Mouse (Mus musculus) left cerebral cortex, postnatal 36 days (tissue): Measurements from ENCODE around the gene Slc7a6os. TPM values are rescaled to one million over a fixed set of nuclear protein-coding genes. Genes with fewer than 3 reads are reported as not detected.
"Not testable (repeated sequence)": the region's sequence is repeated elsewhere in the genome, so short reads cannot be mapped to it uniquely, and the experiment has no call there.

Source experiments
- DNase-seq, 2 experiments: peaks; one replicate each; pipeline ENCODE4 v3.0.0; 2021 to 2022; ENCODE audit warnings: low spot score in 2 of 2, mixed read lengths in 1 of 2
- intact Hi-C: fragments of 180-260 bp; cut with DNase I; formaldehyde crosslinking; loops from one replicate; pipeline ENCODE4 v1.15.1; 2025
- total RNA-seq, 2 experiments: library from RNA; stranded (reverse); gene quantifications; 2 replicates each; pipeline ENCODE4 v1.2.3; 2021

Gene Slc7a6os
- 10 to 100 TPM; 26.1 to 29.4 TPM for total RNA-seq

- intact Hi-C loops, result loop anchor here (2.0 to 5.0 kb wide), 2 partner anchors 44 to 126 kb away; partner anchors contain the start of genes Slc7a6 and Smpd3
- DNase-seq, result peak; percentile 98
Measured at GRCm38 (mm10) chr8:106210821-106211345, at the start of gene Slc7a6os, which contains the start of gene Prmt7. Gene Slc7a6os, minus strand, starts transcription at chr8:106210935. Gene Prmt7, plus strand, starts transcription at chr8:106210936.

GRCm38 (mm10) chr8:106259579-106260255 lies 49.0 kb upstream of the Slc7a6os start:
- DNase-seq, result no peak
- intact Hi-C loops, result loop anchor here (10.0 kb wide), 1 partner anchor 145 kb away; no protein-coding TSS in a partner anchor

GRCm38 (mm10) chr8:106258169-106258568 lies 47.4 kb upstream of the Slc7a6os start:
- DNase-seq, result no peak
- intact Hi-C loops, result no loop called here

DNA sequence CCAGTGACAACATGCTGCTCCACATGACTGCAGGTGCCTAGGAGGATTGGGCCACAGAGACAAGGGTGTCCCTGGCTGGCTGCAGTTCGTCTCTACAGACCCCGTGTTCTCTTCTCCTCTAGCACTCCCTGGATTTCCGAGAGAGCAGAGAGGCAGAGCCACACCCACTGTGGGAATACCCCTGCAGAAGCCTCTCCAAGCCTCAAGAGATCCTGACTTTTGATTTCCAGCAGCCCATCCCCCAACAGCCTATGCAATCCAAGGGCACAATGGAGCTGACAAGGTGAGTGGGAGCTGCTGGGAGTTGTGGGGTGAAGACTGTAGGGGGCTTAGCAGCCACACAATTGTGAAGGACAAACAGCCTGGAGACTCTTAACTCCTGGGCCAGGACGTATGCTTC lies 39.5 kb upstream of the Slc7a6os start:
- intact Hi-C loops, result no loop called here
- DNase-seq, result no peak

GRCm38 (mm10) chr8:106237106-106237505 lies 26.4 kb upstream of the Slc7a6os start:
- intact Hi-C loops, result no loop called here
- no peak for DNase-seq

DNA sequence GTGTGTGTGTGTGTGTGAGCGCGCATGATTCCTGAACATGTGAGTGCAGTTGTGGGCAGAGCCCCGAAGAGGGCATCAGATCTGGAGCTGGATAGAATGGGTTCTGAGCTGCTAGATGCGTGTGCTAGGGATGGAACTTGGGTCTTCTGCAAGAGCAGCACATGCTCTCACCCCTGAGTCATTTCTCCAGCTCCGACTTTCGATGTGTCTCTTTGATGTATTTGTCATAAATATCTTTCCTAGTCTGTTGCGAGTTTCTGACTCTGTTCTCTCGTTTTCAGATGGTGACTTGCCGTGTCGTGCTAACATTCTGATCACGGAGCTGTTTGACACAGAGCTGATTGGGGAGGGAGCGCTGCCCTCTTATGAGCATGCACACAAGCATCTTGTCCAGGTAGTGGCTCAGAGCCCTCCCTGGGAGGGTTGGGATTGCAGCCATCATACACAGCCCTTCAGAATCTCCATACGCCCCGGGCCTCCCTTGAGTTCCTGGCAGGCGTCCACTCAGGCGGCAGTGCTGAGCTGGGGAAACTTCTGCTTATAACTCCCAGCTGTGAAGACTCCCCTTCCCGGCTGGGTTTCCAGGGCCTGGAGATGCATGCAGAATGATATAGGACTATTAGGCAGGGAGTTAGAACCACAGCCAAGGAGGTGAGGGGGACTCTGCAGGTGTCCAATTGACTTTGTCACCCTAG lies 24.0 kb upstream of the Slc7a6os start:
- DNase-seq, result no peak
- intact Hi-C loops, result no loop called here

DNA sequence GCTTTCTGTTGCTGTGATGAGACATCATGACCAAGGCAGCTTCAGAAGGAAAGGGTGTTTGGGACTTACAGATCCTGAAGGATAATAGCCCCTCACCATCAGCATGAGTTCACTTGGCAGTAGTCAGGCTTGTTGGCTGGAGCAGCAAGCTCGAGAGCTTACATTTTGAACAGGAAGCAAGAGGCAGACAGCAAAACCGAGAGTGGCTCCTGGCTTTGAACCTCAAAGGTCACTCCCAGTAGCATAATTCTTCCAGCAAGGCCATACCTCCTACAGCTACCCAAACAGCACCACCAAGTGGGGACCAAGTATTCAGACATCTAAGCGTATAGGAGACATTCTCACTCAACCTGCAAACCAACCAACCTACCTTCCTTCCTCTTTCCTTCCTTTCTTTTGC lies 22.0 kb upstream of the Slc7a6os start:
- intact Hi-C loops, result no loop called here

DNA sequence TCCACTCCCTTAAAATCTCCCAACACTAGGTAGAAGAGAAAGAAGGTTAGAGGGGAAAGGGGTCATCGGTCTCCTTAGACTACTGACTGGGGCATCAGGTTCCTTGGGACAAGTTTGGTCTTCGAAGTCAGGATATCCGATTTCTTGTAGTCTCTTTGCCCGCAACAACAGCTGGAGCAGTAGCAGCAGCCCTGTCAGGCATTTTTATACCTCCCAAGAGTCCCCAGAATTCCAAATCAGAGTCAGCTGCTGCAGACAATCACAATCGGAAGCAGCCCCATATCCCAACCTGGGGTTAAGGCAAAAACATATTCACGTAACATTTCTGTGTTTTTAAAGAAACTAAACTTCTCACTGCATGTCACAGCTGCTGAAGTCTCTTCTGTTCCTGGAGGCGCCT lies 20.8 kb upstream of the Slc7a6os start:
- intact Hi-C loops, result no loop called here
- DNase-seq, result no peak

More for the DNA sequence above, 22.0 kb upstream of the Slc7a6os start:
- no peak for DNase-seq

GRCm38 (mm10) chr8:106226589-106226988 lies 15.9 kb upstream of the Slc7a6os start:
- DNase-seq, result peak; percentile 33 to 34
- intact Hi-C loops, result loop anchor here (5.0 kb wide), 1 partner anchor 84 kb away; no protein-coding TSS in a partner anchor

- no peak for DNase-seq
- intact Hi-C loops, result no loop called here
Measured at GRCm38 (mm10) chr8:106219620-106220019, 8.9 kb upstream of the Slc7a6os start.

GRCm38 (mm10) chr8:106213959-106214358 lies 3.2 kb upstream of the Slc7a6os start:
- intact Hi-C loops, result loop anchor here (5.0 kb wide), 1 partner anchor 47 kb away; the partner anchor contains the start of gene Slc7a6

DNA sequence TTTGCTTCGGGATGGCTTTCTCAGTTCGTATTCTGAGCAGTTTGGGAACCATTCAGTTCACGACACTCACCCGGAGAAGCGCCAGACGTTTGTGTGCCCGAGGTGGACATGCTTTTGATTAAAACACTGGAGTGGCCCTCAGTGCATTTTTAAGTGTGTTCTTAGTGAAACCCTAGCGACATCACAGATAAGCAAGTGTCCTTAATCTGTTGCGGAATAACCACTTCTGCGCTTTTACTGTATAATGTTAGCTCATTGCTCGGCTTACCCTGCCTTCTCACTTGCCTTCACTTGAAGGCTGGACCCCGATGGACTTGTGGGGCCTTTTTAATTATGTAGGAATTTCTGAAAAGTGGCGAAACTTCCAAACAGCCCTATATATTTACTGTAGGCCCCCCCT lies 686 bp upstream of the Slc7a6os start:
- DNase-seq, result no peak
- intact Hi-C loops, result loop anchor here (2.0 to 5.0 kb wide), 2 partner anchors 44 to 125 kb away; partner anchors contain the start of genes Slc7a6 and Smpd3

More at GRCm38 (mm10) chr8:106213959-106214358, 3.2 kb upstream of the Slc7a6os start:
- DNase-seq, result no peak

DNA sequence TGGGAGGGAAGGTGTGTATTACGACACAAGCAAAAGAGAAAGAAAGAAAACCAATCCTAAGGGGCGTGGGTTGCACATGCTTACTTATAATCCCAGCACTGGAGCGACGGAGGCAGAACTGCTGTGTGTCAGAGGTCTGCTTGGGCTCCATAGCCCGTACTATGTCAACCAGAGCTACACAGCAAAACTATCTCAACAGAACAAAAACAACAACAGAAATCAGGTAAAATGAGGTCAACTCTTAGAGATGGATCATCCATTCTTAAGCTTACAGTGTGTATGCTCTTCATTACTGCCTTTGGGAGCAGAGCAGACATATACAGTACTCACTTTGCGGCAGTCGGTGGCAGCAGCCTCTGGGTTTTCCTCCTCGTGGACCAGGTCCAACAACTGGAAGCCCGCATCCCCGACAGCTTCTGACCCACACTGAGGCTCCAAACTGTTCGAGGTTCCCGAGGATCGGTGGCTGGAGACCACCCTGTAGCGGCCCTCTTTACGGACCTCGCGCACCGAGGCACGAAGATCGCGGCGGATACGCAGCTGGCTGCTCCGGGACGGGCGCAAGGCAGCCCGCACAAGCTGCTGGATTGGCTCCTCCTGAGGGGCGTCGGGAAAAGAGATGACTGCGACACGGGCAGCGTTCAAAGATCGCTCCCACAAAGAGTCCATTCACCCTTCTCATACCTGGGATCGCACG lies 552 bp downstream of the Slc7a6os start:
- no peak for DNase-seq
- intact Hi-C loops, result loop anchor here (2.0 to 5.0 kb wide), 2 partner anchors 43 to 127 kb away; partner anchors contain the start of genes Slc7a6 and Smpd3

- DNase-seq, intact Hi-C loops: not testable (repeated sequence)
Measured at GRCm38 (mm10) chr8:106199596-106199995, 11.1 kb downstream of the Slc7a6os start.

DNA sequence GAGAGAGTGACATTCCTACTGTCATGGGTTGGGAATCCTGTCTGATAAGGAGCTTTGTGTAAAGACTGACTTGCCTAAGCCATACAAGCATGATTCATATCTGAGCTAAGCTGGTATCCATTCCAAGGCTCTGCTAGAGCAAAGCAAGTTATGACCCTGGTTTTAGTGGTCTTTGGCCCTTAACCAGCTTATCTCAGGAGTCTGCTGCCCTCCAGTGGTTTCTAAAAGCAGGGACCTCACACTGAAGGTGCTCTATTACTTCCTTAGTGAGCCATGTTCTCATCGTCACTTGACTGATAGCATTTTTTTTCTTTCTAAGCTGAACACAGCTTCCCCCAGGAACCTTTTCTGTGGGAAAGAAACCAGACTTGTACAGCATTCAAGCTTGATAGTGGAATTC lies 12.0 kb downstream of the Slc7a6os start:
- intact Hi-C loops, result no loop called here
- DNase-seq, result no peak

DNA sequence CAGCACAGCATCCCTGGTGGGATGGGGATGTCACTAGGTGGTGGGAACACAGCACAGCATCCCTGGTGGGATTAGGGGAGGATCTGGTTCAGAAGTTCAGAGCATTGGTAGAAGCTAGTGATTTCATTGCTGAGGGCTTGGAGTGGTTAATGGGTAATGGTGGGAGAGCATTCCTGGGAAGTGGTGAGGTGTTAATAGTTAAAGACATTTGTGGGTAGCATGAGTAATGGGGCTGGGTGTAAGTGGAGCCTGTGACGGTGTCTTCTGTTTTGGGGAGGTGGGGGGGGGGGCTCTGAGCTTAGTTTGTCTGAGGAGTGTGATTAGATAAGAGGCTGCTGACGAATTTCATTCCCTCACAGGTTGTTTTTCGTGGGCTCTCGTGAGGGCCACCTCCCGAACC lies 16.7 kb downstream of the Slc7a6os start:
- intact Hi-C loops, result loop anchor here (2.0 kb wide), 1 partner anchor 25 kb away; the partner anchor contains the start of gene Slc7a6
- DNase-seq, result no peak

DNA sequence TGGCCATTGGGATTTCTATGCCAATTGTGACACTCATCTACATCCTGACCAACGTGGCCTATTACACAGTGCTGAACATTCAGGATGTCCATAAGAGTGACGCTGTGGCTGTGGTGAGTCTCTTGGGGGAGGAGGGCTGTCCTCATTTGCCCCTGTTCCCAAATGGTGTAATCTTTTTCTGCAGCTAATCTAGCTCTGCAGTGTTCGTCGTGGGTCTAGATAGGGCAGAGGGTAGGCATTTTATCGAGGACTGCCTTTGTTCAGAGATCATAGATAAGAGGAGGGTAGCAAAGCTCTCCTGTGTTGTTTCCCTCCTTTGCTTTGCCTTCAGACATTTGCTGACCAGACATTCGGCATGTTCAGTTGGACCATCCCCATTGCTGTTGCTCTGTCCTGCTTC lies 17.6 kb downstream of the Slc7a6os start:
- intact Hi-C loops, result no loop called here
- no peak for DNase-seq

- intact Hi-C loops, result no loop called here
- no peak for DNase-seq
Measured at GRCm38 (mm10) chr8:106191639-106192038, 19.1 kb downstream of the Slc7a6os start.

GRCm38 (mm10) chr8:106189162-106189561 lies 21.6 kb downstream of the Slc7a6os start:
- DNase-seq, result no peak
- intact Hi-C loops, result no loop called here

DNA sequence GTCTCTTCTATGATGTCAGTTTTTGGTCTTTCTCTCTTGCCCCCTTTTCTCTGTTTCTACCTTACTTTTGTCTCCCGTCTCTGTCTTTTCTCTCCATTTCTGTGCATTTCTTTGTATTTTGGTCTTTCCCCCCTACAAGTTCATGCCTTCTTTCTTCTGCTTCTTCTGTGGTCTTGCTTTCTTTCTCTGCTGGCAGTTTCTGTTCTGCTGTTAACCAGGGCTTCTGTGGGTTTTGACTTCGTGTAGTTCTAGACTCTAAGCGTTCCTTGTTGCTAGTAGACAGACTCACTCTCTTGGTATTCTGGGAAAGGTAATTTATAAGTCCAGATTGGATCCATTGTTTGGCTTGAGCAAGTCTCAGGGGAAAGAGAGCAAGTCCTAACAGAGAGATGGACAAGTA lies 24.3 kb downstream of the Slc7a6os start:
- intact Hi-C loops, result no loop called here
- no peak for DNase-seq
